Mouse (Mus musculus): ENCODE results near the gene Mgat5. TPM values are rescaled to one million over a fixed set of nuclear protein-coding genes. Genes with fewer than 3 reads are reported as not detected.
A peak's percentile ranks its signal among the peaks of the same experiment; 100 is the strongest.

Mgat5 gene
- total and polyA plus RNA-seq, 2 experiments, result 1.9 to 3.8 TPM

DNA sequence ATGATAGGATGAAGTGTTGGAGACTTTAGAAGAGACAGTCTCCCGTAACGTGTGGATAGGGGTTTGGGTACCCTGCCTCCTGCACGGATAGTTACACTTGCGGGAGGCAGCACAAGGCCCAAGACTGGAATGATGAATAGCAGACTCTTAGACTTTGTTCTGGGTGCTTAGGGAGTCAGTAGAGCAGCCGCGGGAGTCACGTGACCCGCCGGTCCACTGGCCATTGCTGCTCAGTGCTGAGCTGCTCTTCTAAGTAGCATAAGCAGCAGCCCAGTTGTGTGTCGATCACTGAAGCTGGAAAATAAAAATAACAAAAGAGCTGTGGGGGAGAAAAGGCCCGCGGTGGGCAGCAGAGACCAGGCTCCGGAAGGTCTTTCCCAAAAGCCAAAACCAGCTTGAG is 215.6 kb downstream of the Mgat5 start:
- Histone ChIP-seq H3K9ac (ENCODE audit: low read depth, low read length) (no peak overlapping the region), H3K79me2 (ENCODE audit: control insufficient read depth, insufficient read depth, low read length) (no peaks in the 10 kb centered on the region), H3K4me1 (ENCODE audit: control insufficient read depth, insufficient read depth, low read length) (peaks cover 3% of the 10 kb centered on the region; the same call in 1 of the 2 replicates), H3K27me3 (ENCODE audit: control insufficient read depth, insufficient read depth, low read length) (no peaks in the 10 kb centered on the region), H3K27ac (replicated peaks; ENCODE audit: insufficient read depth, low read depth, low read length) (no peak overlapping the region), H3K4me3 (ENCODE audit: insufficient read depth, low read depth, low read length) (no peak overlapping the region), H3K36me3 (ENCODE audit: control insufficient read depth, insufficient read depth, low read length) (no peaks in the 10 kb centered on the region)
- 91% methylated on average over 13 of the region's 13 CpGs for WGBS
- no peak for TF ChIP-seq CTCF (IDR thresholded peaks at IDR 0.05; ENCODE audit: low read depth, low read length)
- TF ChIP-seq POLR2A (IDR thresholded peaks at IDR 0.05; ENCODE audit: extremely low read depth, insufficient read depth, low read length), result no peak
- DNase-seq (ENCODE audit: extremely low read depth, low read depth, low spot score), result no peak

- Histone ChIP-seq H3K36me3 (ENCODE audit: control insufficient read depth, insufficient read depth, low read length) (no peaks in the 10 kb centered on the region), H3K27me3 (ENCODE audit: control insufficient read depth, insufficient read depth, low read length) (no peaks in the 10 kb centered on the region), H3K9ac (ENCODE audit: low read depth, low read length) (no peak overlapping the region), H3K79me2 (ENCODE audit: control insufficient read depth, insufficient read depth, low read length) (no peaks in the 10 kb centered on the region), H3K4me1 (ENCODE audit: control insufficient read depth, insufficient read depth, low read length) (peaks cover 3% of the 10 kb centered on the region; the same call in 1 of the 2 replicates), H3K27ac (replicated peaks; ENCODE audit: insufficient read depth, low read depth, low read length) (no peak overlapping the region), H3K4me3 (ENCODE audit: insufficient read depth, low read depth, low read length) (no peak overlapping the region)
- TF ChIP-seq CTCF (IDR thresholded peaks at IDR 0.05; ENCODE audit: low read depth, low read length), result no peak
- no peak for TF ChIP-seq POLR2A (IDR thresholded peaks at IDR 0.05; ENCODE audit: extremely low read depth, insufficient read depth, low read length)
- 86% methylated on average over 15 of the region's 15 CpGs for WGBS
- no peak for DNase-seq (ENCODE audit: extremely low read depth, low read depth, low spot score)
Measured at GRCm38 (mm10) chr1:127420795-127421194, 216.0 kb downstream of the Mgat5 start.

- Histone ChIP-seq H3K4me1 (ENCODE audit: control insufficient read depth, insufficient read depth, low read length) (peaks cover 3% of the 10 kb centered on the region; the same call in 1 of the 2 replicates), H3K36me3 (ENCODE audit: control insufficient read depth, insufficient read depth, low read length) (no peaks in the 10 kb centered on the region), H3K79me2 (ENCODE audit: control insufficient read depth, insufficient read depth, low read length) (no peaks in the 10 kb centered on the region), H3K4me3 (ENCODE audit: insufficient read depth, low read depth, low read length) (no peak overlapping the region), H3K27me3 (ENCODE audit: control insufficient read depth, insufficient read depth, low read length) (no peaks in the 10 kb centered on the region), H3K9ac (ENCODE audit: low read depth, low read length) (no peak overlapping the region), H3K27ac (replicated peaks; ENCODE audit: insufficient read depth, low read depth, low read length) (no peak overlapping the region)
- TF ChIP-seq CTCF (IDR thresholded peaks at IDR 0.05; ENCODE audit: low read depth, low read length) (no peak), POLR2A (IDR thresholded peaks at IDR 0.05; ENCODE audit: extremely low read depth, insufficient read depth, low read length) (no peak)
- DNase-seq (ENCODE audit: extremely low read depth, low read depth, low spot score), result no peak
- WGBS, result 89% methylated on average over 4 of the region's 4 CpGs
Measured at GRCm38 (mm10) chr1:127422565-127422964, 217.8 kb downstream of the Mgat5 start.

DNA sequence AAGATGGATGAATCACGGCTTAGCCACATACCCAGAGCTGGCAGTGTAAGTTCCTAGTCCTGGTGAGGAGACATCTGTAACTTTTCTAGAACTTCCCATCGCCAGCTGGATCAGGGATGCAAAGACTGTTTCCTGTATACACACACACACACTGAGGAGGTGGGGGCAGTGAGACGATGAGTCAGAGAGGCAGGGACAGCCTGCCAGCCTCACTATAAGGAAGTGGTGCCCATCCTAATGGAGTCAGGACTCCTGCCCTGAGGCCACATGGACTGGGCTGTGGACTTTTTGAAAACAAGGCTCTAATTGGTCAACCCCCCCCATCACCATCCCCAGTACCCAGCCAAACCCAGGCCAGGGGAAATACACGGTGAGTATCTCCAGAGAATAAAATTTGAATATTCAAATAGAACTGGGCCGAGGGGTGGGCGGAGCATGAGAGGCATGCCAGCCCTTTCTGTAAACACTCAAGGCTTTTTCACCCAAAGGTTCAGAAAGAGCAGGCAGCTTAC is 220.3 kb downstream of the Mgat5 start:
- Histone ChIP-seq H3K4me3 (ENCODE audit: insufficient read depth, low read depth, low read length) (no peak overlapping the region), H3K27ac (replicated peaks; ENCODE audit: insufficient read depth, low read depth, low read length) (no peak overlapping the region), H3K4me1 (ENCODE audit: control insufficient read depth, insufficient read depth, low read length) (no peaks in the 10 kb centered on the region), H3K36me3 (ENCODE audit: control insufficient read depth, insufficient read depth, low read length) (no peaks in the 10 kb centered on the region), H3K27me3 (ENCODE audit: control insufficient read depth, insufficient read depth, low read length) (no peaks in the 10 kb centered on the region), H3K9ac (ENCODE audit: low read depth, low read length) (no peak overlapping the region), H3K79me2 (ENCODE audit: control insufficient read depth, insufficient read depth, low read length) (no peaks in the 10 kb centered on the region)
- DNase-seq (ENCODE audit: extremely low read depth, low read depth, low spot score), result peak; percentile 13
- TF ChIP-seq POLR2A (IDR thresholded peaks at IDR 0.05; ENCODE audit: extremely low read depth, insufficient read depth, low read length), result no peak
- no peak for TF ChIP-seq CTCF (IDR thresholded peaks at IDR 0.05; ENCODE audit: low read depth, low read length)
- WGBS, result 57% methylated on average over 6 of the region's 6 CpGs

GRCm38 (mm10) chr1:127430290-127430689 is 225.5 kb downstream of the Mgat5 start:
- H3K4me1 ChIP-seq (ENCODE audit: control insufficient read depth, insufficient read depth, low read length), result no peaks in the 10 kb centered on the region
- no peak for DNase-seq (ENCODE audit: extremely low read depth, low read depth, low spot score)
- no peak overlapping the region for H3K27ac ChIP-seq (replicated peaks; ENCODE audit: insufficient read depth, low read depth, low read length)
- WGBS, result 94% methylated on average over 7 of the region's 7 CpGs
- H3K4me3 ChIP-seq (ENCODE audit: insufficient read depth, low read depth, low read length), result no peak overlapping the region
- no peaks in the 10 kb centered on the region for H3K79me2 ChIP-seq (ENCODE audit: control insufficient read depth, insufficient read depth, low read length)
- H3K36me3 ChIP-seq (ENCODE audit: control insufficient read depth, insufficient read depth, low read length), result no peaks in the 10 kb centered on the region
- H3K9ac ChIP-seq (ENCODE audit: low read depth, low read length), result no peak overlapping the region
- no peak for TF ChIP-seq CTCF (IDR thresholded peaks at IDR 0.05; ENCODE audit: low read depth, low read length)
- TF ChIP-seq POLR2A (IDR thresholded peaks at IDR 0.05; ENCODE audit: extremely low read depth, insufficient read depth, low read length), result no peak
- no peaks in the 10 kb centered on the region for H3K27me3 ChIP-seq (ENCODE audit: control insufficient read depth, insufficient read depth, low read length)

GRCm38 (mm10) chr1:127434829-127435228 is 230.0 kb downstream of the Mgat5 start:
- H3K79me2 ChIP-seq (ENCODE audit: control insufficient read depth, insufficient read depth, low read length), result no peaks in the 10 kb centered on the region
- TF ChIP-seq POLR2A (IDR thresholded peaks at IDR 0.05; ENCODE audit: extremely low read depth, insufficient read depth, low read length) (no peak), CTCF (IDR thresholded peaks at IDR 0.05; ENCODE audit: low read depth, low read length) (no peak)
- H3K27ac ChIP-seq (replicated peaks; ENCODE audit: insufficient read depth, low read depth, low read length), result no peak overlapping the region
- H3K4me3 ChIP-seq (ENCODE audit: insufficient read depth, low read depth, low read length), result no peak overlapping the region
- no peaks in the 10 kb centered on the region for H3K27me3 ChIP-seq (ENCODE audit: control insufficient read depth, insufficient read depth, low read length)
- WGBS, result 92% methylated on average over 4 of the region's 4 CpGs
- no peaks in the 10 kb centered on the region for H3K4me1 ChIP-seq (ENCODE audit: control insufficient read depth, insufficient read depth, low read length)
- no peaks in the 10 kb centered on the region for H3K36me3 ChIP-seq (ENCODE audit: control insufficient read depth, insufficient read depth, low read length)
- H3K9ac ChIP-seq (ENCODE audit: low read depth, low read length), result no peak overlapping the region
- DNase-seq (ENCODE audit: extremely low read depth, low read depth, low spot score), result no peak

Data from liver, adult 2 months (tissue).